Mouse (Mus musculus) MEL (cell line): ENCODE results near the gene Shprh.

Experiments used
- CHD2 ChIP-seq: IDR thresholded peaks from 2 replicates; pipeline ENCODE4 v1.6.1; 2011; ENCODE audit warnings: low read length, improper control_type of control experiment
- CTCF ChIP-seq, 3 experiments: IDR thresholded peaks in 2 of 3; conservative IDR thresholded peaks in 1 of 3; 2 replicates each; pipeline ENCODE4 v1.5.1; 2011 to 2012; ENCODE audit warnings: low read length in 3 of 3, low read depth in 2 of 3, mild to moderate bottlenecking in 2 of 3, improper control_type of control experiment in 1 of 3, inconsistent platforms in 1 of 3, mixed read lengths in 1 of 3, moderate library complexity in 1 of 3; ENCODE audit not compliant: control insufficient read depth in 1 of 3, insufficient read depth in 1 of 3, poor library complexity in 1 of 3, severe bottlenecking in 1 of 3
- EP300 ChIP-seq, 2 experiments: IDR thresholded peaks; 2 replicates each; pipeline ENCODE4 v1.6.1; 2011; ENCODE audit warnings: improper control_type of control experiment in 2 of 2, low read length in 2 of 2, low read depth in 1 of 2, mild to moderate bottlenecking in 1 of 2
- JUND ChIP-seq: IDR thresholded peaks from 2 replicates; pipeline ENCODE4 v1.6.1; 2011; ENCODE audit warnings: low read depth, mild to moderate bottlenecking, improper control_type of control experiment, low read length
- MAX ChIP-seq: IDR thresholded peaks from 2 replicates; pipeline ENCODE4 v1.6.1; 2011; ENCODE audit warnings: low read length, improper control_type of control experiment
- MXI1 ChIP-seq: IDR thresholded peaks from 2 replicates; pipeline ENCODE4 v1.6.1; 2011; ENCODE audit warnings: mild to moderate bottlenecking, low read depth, low read length, improper control_type of control experiment
- NELFE ChIP-seq: IDR thresholded peaks from 2 replicates; pipeline ENCODE4 v1.6.1; 2011; ENCODE audit warnings: low read depth, low read length, improper control_type of control experiment
- POLR2A ChIP-seq, 2 experiments: IDR thresholded peaks; 2 replicates each; pipeline ENCODE4 v1.6.1; 2011 to 2012; ENCODE audit warnings: low read length in 2 of 2, mild to moderate bottlenecking in 2 of 2, control low read depth in 1 of 2, improper control_type of control experiment in 1 of 2, low read depth in 1 of 2, moderate library complexity in 1 of 2; ENCODE audit not compliant: control insufficient read depth in 1 of 2, insufficient read depth in 1 of 2, poor library complexity in 1 of 2
- SIN3A ChIP-seq: IDR thresholded peaks from 2 replicates; pipeline ENCODE4 v1.6.1; 2012; ENCODE audit warnings: low read length, improper control_type of control experiment, inconsistent platforms
- TBP ChIP-seq: IDR thresholded peaks from 2 replicates; pipeline ENCODE4 v1.8.0; 2011; ENCODE audit warnings: low read depth, low read length, improper control_type of control experiment
- USF1 ChIP-seq: IDR thresholded peaks from 2 replicates; pipeline ENCODE4 v1.6.1; 2014; ENCODE audit warnings: low read depth, mild to moderate bottlenecking, inconsistent platforms, low read length, improper control_type of control experiment, moderate library complexity
- ZNF384 ChIP-seq: IDR thresholded peaks from 2 replicates; pipeline ENCODE4 v1.6.1; 2012; ENCODE audit warnings: low read depth, mild to moderate bottlenecking, inconsistent platforms, low read length, improper control_type of control experiment

DNA sequence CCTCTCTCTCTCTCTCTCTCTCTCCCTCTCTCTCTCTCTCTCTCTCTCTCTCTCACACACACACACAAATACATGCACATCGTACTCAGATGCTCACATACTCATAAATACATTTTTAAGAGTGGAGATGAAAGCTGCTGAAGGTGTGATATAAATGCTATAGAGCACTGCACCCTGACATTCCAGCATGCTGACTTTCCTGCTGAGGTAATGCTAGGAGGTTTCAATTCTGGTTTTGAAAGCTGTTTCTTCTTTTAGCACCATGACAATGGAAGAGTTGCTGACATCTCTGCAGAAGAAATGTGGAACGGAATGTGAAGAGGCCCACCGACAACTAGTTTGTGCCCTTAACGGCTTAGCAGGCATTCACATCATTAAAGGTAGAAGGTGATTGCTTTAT is 22.4 kb downstream of the Shprh start:
- TF ChIP-seq POLR2A (IDR thresholded peaks at IDR 0.05; ENCODE audit: control insufficient read depth in 1 of 2, insufficient read depth in 1 of 2, low read depth in 1 of 2, low read length in 2 of 2, poor library complexity in 1 of 2) (no peak), USF1 (no peak), MAX (no peak), NELFE (no peak), CTCF (IDR thresholded peaks at IDR 0.05 in 2 of 3, conservative IDR thresholded peaks at IDR 0.05 in 1 of 3; ENCODE audit: control insufficient read depth in 1 of 3, insufficient read depth in 1 of 3, low read depth in 2 of 3, low read length in 3 of 3, poor library complexity in 1 of 3, severe bottlenecking in 1 of 3) (no peak), TBP (no peak), JUND (no peak), EP300 (IDR thresholded peaks at IDR 0.05; ENCODE audit: low read depth in 1 of 2, low read length in 2 of 2) (no peak), SIN3A (no peak), ZNF384 (no peak), CHD2 (no peak), MXI1 (no peak)
